Mouse (Mus musculus): Measurements from ENCODE around the gene Gpr83.

GRCm38 (mm10) chr9:14887787-14888382, 27.9 kb downstream of the Gpr83 start:
- no peak for TF ChIP-seq CTCF (IDR thresholded peaks at IDR 0.05; ENCODE audit: low read depth)
- TF ChIP-seq EP300 (IDR thresholded peaks at IDR 0.05; ENCODE audit: low read depth): no peak
